Mouse (Mus musculus) mouse trophoblast stem cell (cell line): Measurements from ENCODE around the gene Odam.

Source experiments
- in situ Hi-C, 2 experiments: fragments of 300-500 bp; cut with MseI, MboI; formaldehyde crosslinking; loops; 2 replicates in 1 of 2; 3 replicates in 1 of 2; pipeline ENCODE4 v1.15.1; 2025

Odam gene

GRCm38 (mm10) chr5:87884729-87885128 is at the start of gene Odam:
Gene Odam, plus strand, starts transcription at chr5:87885029.
- in situ Hi-C loops, result no loop called here

GRCm38 (mm10) chr5:87855136-87855716 is 29.6 kb upstream of the Odam start:
- in situ Hi-C loops, result no loop called here

- in situ Hi-C loops, result no loop called here
These were observed 14.7 kb upstream of the Odam start for GRCm38 (mm10) chr5:87870084-87870483.

DNA sequence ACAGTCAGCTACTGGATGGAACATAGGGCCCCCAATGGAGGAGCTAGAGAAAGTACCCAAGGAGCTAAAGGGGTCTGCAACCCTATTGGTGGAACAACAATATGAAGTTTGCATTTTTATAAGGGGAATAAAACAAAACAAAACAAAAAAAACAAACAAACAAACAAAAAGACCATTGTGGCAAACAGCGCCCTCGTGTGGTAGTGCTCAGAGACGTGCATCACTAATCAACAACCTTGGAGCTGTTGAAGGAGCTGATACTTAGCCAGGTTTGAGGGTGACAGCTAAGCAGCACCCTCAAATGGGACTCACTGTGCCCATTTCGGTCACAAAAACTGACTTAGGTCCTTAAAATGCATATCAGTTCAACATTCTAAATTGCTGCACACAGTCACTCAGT is 13.4 kb upstream of the Odam start:
- in situ Hi-C loops, result no loop called here

DNA sequence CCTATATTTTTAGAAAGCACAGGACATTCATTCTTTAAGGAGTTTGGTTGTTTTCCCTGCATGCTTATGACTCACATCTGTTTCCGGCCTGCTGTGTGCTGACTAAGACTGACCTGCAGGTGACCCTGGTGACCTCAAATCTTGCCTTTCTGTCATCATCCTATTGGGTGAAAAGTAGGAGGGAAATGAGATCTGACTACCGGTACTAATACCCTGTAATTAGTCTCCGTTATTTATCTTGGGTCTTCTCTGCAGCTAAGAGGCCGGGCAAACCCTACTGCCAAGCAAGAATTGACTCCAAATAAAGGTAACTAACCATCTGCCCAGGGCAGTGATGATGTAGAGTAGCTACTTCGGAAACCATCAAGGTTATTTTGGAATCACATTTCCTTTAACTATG is 40.5 kb downstream of the Odam start, which contains the start of gene Csn3:
TSS of gene Csn3 (plus strand) at position 208 of the 400 bp plus-strand sequence.
- in situ Hi-C loops, result no loop called here

GRCm38 (mm10) chr5:87931603-87932002 is 46.8 kb downstream of the Odam start:
- in situ Hi-C loops, result no loop called here

GRCm38 (mm10) chr5:87940752-87941151 is 55.9 kb downstream of the Odam start:
- in situ Hi-C loops, result no loop called here

- in situ Hi-C loops, result no loop called here
These were observed 57.7 kb downstream of the Odam start for GRCm38 (mm10) chr5:87942515-87942914.
